Mouse (Mus musculus): ENCODE data around the gene Col6a5. TPM values are rescaled to one million over a fixed set of nuclear protein-coding genes. Genes with fewer than 3 reads are reported as not detected.

Gene Col6a5
- polyA plus RNA-seq, 2 experiments, result 1.1 to 2.8 TPM

GRCm38 (mm10) chr9:105933816-105934215 is 26.6 kb downstream of the Col6a5 start:
- Histone ChIP-seq H3K27ac (replicated peaks; ENCODE audit: low read depth, low read length) (no peak overlapping the region), H3K4me3 (replicated peaks; ENCODE audit: low read length) (no peak overlapping the region), H3K9ac (ENCODE audit: low read depth, low read length, severe bottlenecking) (no peak overlapping the region), H3K27me3 (ENCODE audit: control insufficient read depth, insufficient read depth, low read length) (no peaks in the 10 kb centered on the region), H3K36me3 (ENCODE audit: control insufficient read depth, insufficient read depth, low read length) (no peaks in the 10 kb centered on the region), H3K4me1 (ENCODE audit: control insufficient read depth, insufficient read depth, low read length) (no peaks in the 10 kb centered on the region), H3K9me3 (ENCODE audit: control insufficient read depth, low read length) (no peaks in the 10 kb centered on the region), H3K4me2 (replicated peaks; ENCODE audit: low read depth, low read length, severe bottlenecking) (no peak overlapping the region)
- no peak for DNase-seq (ENCODE audit: low spot score)
- TF ChIP-seq POLR2A (IDR thresholded peaks at IDR 0.05; ENCODE audit: borderline replicate concordance, extremely low read depth, insufficient read depth, insufficient read length), result no peak
- WGBS, result 70% methylated on average over 6 of the region's 6 CpGs
- ATAC-seq (ENCODE audit: low FRiP score, low read depth), result no peak

GRCm38 (mm10) chr9:105929287-105929686 is 31.2 kb downstream of the Col6a5 start:
- no peaks in the 10 kb centered on the region for H3K9me3 ChIP-seq (ENCODE audit: control insufficient read depth, low read length)
- H3K4me3 ChIP-seq (replicated peaks; ENCODE audit: low read length), result no peak overlapping the region
- 54% methylated on average over 4 of the region's 4 CpGs for WGBS
- no peaks in the 10 kb centered on the region for H3K4me1 ChIP-seq (ENCODE audit: control insufficient read depth, insufficient read depth, low read length)
- H3K27ac ChIP-seq (replicated peaks; ENCODE audit: low read depth, low read length), result no peak overlapping the region
- H3K9ac ChIP-seq (ENCODE audit: low read depth, low read length, severe bottlenecking), result no peak overlapping the region
- H3K4me2 ChIP-seq (replicated peaks; ENCODE audit: low read depth, low read length, severe bottlenecking), result no peak overlapping the region
- no peaks in the 10 kb centered on the region for H3K36me3 ChIP-seq (ENCODE audit: control insufficient read depth, insufficient read depth, low read length)
- ATAC-seq (ENCODE audit: low FRiP score, low read depth) (no peak), DNase-seq (ENCODE audit: low spot score) (no peak)
- H3K27me3 ChIP-seq (ENCODE audit: control insufficient read depth, insufficient read depth, low read length), result no peaks in the 10 kb centered on the region
- no peak for TF ChIP-seq POLR2A (IDR thresholded peaks at IDR 0.05; ENCODE audit: borderline replicate concordance, extremely low read depth, insufficient read depth, insufficient read length)

- no peak overlapping the region for H3K27ac ChIP-seq (replicated peaks; ENCODE audit: low read depth, low read length)
- 84% methylated on average over 6 of the region's 6 CpGs for WGBS
- H3K9ac ChIP-seq (ENCODE audit: low read depth, low read length, severe bottlenecking), result no peak overlapping the region
- no peak for DNase-seq (ENCODE audit: low spot score)
- H3K4me2 ChIP-seq (replicated peaks; ENCODE audit: low read depth, low read length, severe bottlenecking), result no peak overlapping the region
- H3K4me3 ChIP-seq (replicated peaks; ENCODE audit: low read length), result no peak overlapping the region
- H3K27me3 ChIP-seq (ENCODE audit: control insufficient read depth, insufficient read depth, low read length), result no peaks in the 10 kb centered on the region
- ATAC-seq (ENCODE audit: low FRiP score, low read depth), result no peak
- no peaks in the 10 kb centered on the region for H3K36me3 ChIP-seq (ENCODE audit: control insufficient read depth, insufficient read depth, low read length)
- no peaks in the 10 kb centered on the region for H3K4me1 ChIP-seq (ENCODE audit: control insufficient read depth, insufficient read depth, low read length)
- H3K9me3 ChIP-seq (ENCODE audit: control insufficient read depth, low read length), result no peaks in the 10 kb centered on the region
- no peak for TF ChIP-seq POLR2A (IDR thresholded peaks at IDR 0.05; ENCODE audit: borderline replicate concordance, extremely low read depth, insufficient read depth, insufficient read length)
These were observed 31.9 kb downstream of the Col6a5 start for GRCm38 (mm10) chr9:105928406-105929071.

GRCm38 (mm10) chr9:105923659-105924058 is 36.8 kb downstream of the Col6a5 start:
- ATAC-seq (ENCODE audit: low FRiP score, low read depth), result no peak

GRCm38 (mm10) chr9:105915186-105915585 is 45.3 kb downstream of the Col6a5 start:
- H3K9me3 ChIP-seq (ENCODE audit: control insufficient read depth, low read length), result no peaks in the 10 kb centered on the region
- no peaks in the 10 kb centered on the region for H3K27me3 ChIP-seq (ENCODE audit: control insufficient read depth, insufficient read depth, low read length)
- H3K4me2 ChIP-seq (replicated peaks; ENCODE audit: low read depth, low read length, severe bottlenecking), result no peak overlapping the region
- TF ChIP-seq POLR2A (IDR thresholded peaks at IDR 0.05; ENCODE audit: borderline replicate concordance, extremely low read depth, insufficient read depth, insufficient read length), result no peak
- DNase-seq (ENCODE audit: low spot score) (no peak), ATAC-seq (ENCODE audit: low FRiP score, low read depth) (no peak)
- H3K9ac ChIP-seq (ENCODE audit: low read depth, low read length, severe bottlenecking), result no peak overlapping the region
- no peak overlapping the region for H3K27ac ChIP-seq (replicated peaks; ENCODE audit: low read depth, low read length)
- H3K4me1 ChIP-seq (ENCODE audit: control insufficient read depth, insufficient read depth, low read length), result no peaks in the 10 kb centered on the region
- no peaks in the 10 kb centered on the region for H3K36me3 ChIP-seq (ENCODE audit: control insufficient read depth, insufficient read depth, low read length)
- 44% methylated on average over 4 of the region's 4 CpGs for WGBS
- H3K4me3 ChIP-seq (replicated peaks; ENCODE audit: low read length), result no peak overlapping the region

More at GRCm38 (mm10) chr9:105923659-105924058, 36.8 kb downstream of the Col6a5 start:
- no peak overlapping the region for H3K9ac ChIP-seq (ENCODE audit: low read depth, low read length, severe bottlenecking)
- H3K27me3 ChIP-seq (ENCODE audit: control insufficient read depth, insufficient read depth, low read length), result no peaks in the 10 kb centered on the region
- 85% methylated on average over 2 of the region's 2 CpGs for WGBS
- no peak for DNase-seq (ENCODE audit: low spot score)
- no peak for TF ChIP-seq POLR2A (IDR thresholded peaks at IDR 0.05; ENCODE audit: borderline replicate concordance, extremely low read depth, insufficient read depth, insufficient read length)
- H3K4me3 ChIP-seq (replicated peaks; ENCODE audit: low read length), result no peak overlapping the region
- no peak overlapping the region for H3K27ac ChIP-seq (replicated peaks; ENCODE audit: low read depth, low read length)
- no peaks in the 10 kb centered on the region for H3K9me3 ChIP-seq (ENCODE audit: control insufficient read depth, low read length)
- H3K4me1 ChIP-seq (ENCODE audit: control insufficient read depth, insufficient read depth, low read length), result no peaks in the 10 kb centered on the region
- H3K4me2 ChIP-seq (replicated peaks; ENCODE audit: low read depth, low read length, severe bottlenecking), result no peak overlapping the region
- H3K36me3 ChIP-seq (ENCODE audit: control insufficient read depth, insufficient read depth, low read length), result no peaks in the 10 kb centered on the region
